Mouse (Mus musculus) myocyte (in vitro differentiated cells): Measurements from ENCODE around the gene Kidins220.

Experiments used
- MAX ChIP-seq: IDR thresholded peaks from one replicate; pipeline ENCODE4 v1.6.1; 2011; ENCODE audit warnings: low read depth, mild to moderate bottlenecking, control low read depth
- MYOD1 ChIP-seq, 3 experiments: IDR thresholded peaks; one replicate each; pipeline ENCODE4 v1.6.1; 2011; ENCODE audit warnings: control low read depth in 2 of 3, low read depth in 2 of 3, mild to moderate bottlenecking in 2 of 3, moderate library complexity in 1 of 3; ENCODE audit not compliant: insufficient read length in 2 of 3, control insufficient read depth in 1 of 3
- POLR2A ChIP-seq: IDR thresholded peaks from one replicate; pipeline ENCODE4 v1.6.1; 2011; ENCODE audit warnings: low read depth, mild to moderate bottlenecking, control low read depth, moderate library complexity; ENCODE audit not compliant: insufficient read length
- REST ChIP-seq: IDR thresholded peaks from one replicate; pipeline ENCODE4 v1.6.1; 2011; ENCODE audit warnings: mild to moderate bottlenecking, control low read depth, moderate library complexity; ENCODE audit not compliant: insufficient read depth, insufficient read length
- USF1 ChIP-seq: IDR thresholded peaks from one replicate; pipeline ENCODE4 v1.6.1; 2011; ENCODE audit warnings: low read depth, mild to moderate bottlenecking, control low read depth, moderate library complexity

- no peak for TF ChIP-seq POLR2A
- TF ChIP-seq REST, result no peak
- TF ChIP-seq MAX, result no peak
- TF ChIP-seq MYOD1 (IDR thresholded peaks at IDR 0.05; ENCODE audit: control insufficient read depth in 1 of 3, insufficient read length in 2 of 3, low read depth in 2 of 3), result no peak
- no peak for TF ChIP-seq USF1
Measured at GRCm38 (mm10) chr12:24933206-24933775, 41.4 kb upstream of the Kidins220 start.
